Mouse (Mus musculus) thymus, adult 18-20 months (tissue): ENCODE data around the gene Spop.
A peak's percentile ranks its signal among the peaks of the same experiment; 100 is the strongest.

Source experiments
- DNase-seq, 2 experiments: peaks; one replicate each; pipeline ENCODE4 v3.0.0; 2022; ENCODE audit warnings: mixed read lengths in 2 of 2

Gene Spop

DNA sequence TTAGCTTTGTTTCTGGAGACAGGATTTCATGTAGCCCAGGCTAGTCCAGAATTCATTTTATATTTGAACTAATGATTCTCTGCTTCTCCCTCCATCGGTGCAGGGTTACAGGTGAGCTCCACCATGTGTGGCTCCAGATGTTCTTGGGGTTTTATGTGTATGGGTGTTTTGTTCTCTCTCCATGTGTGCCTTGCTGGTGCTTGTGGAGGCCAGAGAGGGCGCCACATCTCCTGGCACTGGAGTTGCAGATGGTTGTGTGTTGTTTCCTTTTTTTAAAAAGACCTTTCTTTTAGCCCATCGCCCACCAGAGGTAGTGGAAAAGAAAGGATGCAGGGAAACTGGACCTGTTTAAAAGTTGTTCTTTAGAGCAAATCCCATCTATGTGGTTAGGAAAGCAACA lies 114.4 kb downstream of the Spop start:
- DNase-seq, result no peak

DNA sequence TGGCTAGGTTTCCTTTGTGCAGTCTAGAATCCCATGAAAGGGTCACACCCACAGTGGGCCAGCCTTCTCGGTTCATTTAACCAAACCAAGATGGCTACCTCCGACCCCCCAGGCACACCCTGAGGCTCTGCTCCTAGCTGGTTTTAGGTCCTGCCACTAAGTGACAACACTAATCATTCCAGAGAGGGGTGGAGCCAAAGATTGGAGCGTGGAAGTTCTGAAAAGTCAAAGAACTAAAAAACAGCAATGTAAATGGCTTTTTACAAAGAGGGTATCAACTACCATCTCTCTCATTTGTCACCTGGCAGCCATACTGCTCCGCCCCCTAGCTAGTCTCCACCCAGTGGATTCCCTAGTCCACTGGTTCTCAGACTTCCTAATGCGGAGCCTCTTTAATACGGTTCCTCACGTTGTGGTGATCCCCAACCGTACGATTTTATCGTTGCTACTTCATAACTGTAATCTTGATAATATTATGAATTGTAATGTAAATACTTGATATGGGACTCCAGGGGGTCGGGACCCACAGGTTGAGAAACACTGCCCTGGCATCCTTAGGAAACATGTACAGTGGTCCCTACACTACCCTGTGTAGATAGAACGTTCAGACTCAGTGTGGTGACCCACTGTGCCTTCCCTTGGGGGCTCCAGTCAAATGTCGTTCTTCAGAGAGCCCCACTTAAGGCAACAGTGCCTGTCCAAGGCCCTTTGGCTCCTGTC lies 118.6 kb downstream of the Spop start:
- DNase-seq, result no peak

DNA sequence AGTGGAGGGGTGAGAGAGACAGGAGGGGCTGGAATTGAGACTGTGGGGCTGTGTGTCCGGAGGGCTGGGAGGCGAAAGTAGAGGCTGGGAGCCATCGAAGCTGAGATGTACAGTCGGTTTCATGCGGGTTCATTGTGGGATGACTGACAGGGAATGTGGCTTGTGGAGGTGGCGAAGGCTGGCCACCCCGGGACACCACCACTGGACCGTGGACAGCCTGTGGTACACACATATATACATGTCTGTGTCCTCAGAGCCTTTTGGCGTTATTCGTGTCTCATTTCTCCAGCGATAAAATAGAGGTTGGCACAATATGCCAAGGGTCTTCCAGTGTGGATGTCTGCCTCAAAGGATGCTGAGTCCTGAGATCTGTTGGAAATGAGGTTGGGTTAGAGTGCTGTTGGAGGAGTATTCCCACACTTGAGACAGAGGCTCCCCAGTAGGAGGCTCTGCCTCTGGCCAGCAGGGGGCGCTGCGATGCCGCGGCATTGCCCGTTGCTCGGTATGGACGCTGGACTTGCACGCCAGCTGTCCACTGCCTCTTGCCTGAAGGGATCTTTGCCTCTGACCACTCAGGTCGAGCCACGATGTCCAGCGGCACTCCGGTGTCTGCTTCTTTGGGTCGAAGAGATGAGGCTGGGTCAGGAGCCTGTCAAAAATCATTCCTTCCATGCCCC lies 119.7 kb downstream of the Spop start:
- DNase-seq, result peak; percentile 36 to 39

DNA sequence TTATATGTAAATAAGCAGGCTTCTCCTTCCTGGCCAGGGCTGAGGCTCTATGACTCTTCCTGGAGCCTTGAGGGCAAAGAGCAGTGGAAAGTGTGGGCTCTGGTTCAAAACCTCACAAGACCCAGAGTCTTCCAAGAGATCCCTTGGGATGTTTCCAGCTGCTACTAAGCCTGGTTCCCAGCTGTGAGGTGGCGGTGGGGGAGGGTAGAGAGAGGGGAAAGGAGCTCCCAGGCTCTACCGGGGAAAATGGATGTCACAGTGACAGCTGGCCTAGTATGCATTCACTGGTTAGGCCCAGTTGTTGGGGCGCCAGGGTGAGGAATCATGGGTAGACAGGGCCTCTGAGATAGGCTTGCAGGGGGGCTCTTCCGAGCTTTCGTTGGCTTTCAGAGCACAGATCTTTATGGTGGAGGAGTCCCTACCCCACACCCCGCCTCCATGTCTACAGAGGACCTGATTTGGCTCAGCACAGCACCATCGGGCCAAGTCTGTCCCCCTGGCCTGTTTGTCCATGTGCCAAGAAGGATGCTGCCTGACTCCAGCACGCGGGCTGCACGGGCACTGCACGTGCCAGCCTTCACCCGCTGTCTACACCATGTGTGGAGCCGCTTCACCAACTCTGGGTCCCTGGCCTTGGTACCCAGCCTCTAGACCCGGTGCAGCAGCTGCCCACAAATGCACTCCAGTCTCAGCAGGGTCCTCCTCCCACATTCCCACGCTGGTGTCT lies 124.7 kb downstream of the Spop start:
- DNase-seq, result no peak

DNA sequence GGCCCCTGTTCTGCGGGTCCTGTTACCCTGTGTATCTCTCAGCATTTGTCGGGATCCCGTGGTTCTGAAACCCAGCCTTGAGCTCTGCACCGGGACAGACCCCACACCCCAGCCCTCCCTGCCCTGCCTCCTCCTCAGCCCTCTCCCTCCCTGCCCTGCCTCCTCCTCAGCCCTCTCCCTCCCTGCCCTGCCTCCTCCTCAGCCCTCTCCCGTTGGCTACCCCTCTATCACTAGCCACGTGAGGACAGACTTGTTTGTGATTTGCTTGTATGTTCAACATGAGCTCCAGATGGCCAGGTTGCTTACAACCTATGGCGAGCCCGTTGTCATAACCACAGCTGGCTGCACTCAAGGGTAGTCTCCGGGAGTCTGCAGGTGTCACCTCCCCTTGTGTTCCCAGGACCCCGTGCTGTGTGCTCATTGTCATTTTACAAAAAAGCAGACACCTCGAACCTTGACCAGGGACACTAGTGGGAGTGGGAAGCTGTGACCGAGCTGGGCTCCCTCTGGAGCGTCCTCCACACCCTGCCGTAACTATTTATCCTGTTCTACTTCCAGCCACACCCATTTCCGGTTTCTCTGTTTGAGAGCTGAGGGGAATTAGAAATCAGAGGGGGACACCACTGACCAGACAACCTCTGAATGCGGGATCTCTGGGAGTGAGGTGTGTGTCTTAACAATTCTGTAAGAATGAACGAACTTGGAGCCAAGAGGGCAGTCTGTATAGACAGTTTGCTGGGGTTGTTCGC lies 126.9 kb downstream of the Spop start:
- no peak for DNase-seq
